Mouse (Mus musculus): ENCODE measurements at regions not wholly inside any gene's neighbourhood (a gene's known extent, or its start where the extent isn't known, plus 50 kb on each side); places are given as distances from the start of the nearest gene placed in this dataset.
A peak's percentile ranks its signal among the peaks of the same experiment; 100 is the strongest.

GRCm38 (mm10) chr16:29706996-29707395, 127.9 kb downstream of the Opa1 start:
- DNase-seq (ENCODE audit: low read depth in 2 of 2, low spot score in 2 of 2) = no peak

- no peak for DNase-seq (ENCODE audit: low read depth in 2 of 2, low spot score in 2 of 2)
Measured at GRCm38 (mm10) chr16:29707656-29708055, 128.5 kb downstream of the Opa1 start.

- no peak for DNase-seq (ENCODE audit: low read depth in 2 of 2, low spot score in 2 of 2)
Measured at GRCm38 (mm10) chr16:29709072-29709471, 129.9 kb downstream of the Opa1 start.

- no peak for DNase-seq (ENCODE audit: low read depth in 2 of 2, low spot score in 2 of 2)
Measured at GRCm38 (mm10) chr16:29711386-29711785, 132.3 kb downstream of the Opa1 start.

GRCm38 (mm10) chr16:29711912-29712681, 133.0 kb downstream of the Opa1 start:
- DNase-seq (ENCODE audit: low read depth in 2 of 2, low spot score in 2 of 2) = no peak

- DNase-seq (ENCODE audit: low read depth in 2 of 2, low spot score in 2 of 2) = no peak
Measured at GRCm38 (mm10) chr16:29714612-29715127, 135.5 kb downstream of the Opa1 start.

GRCm38 (mm10) chr16:29718965-29719364, 139.8 kb downstream of the Opa1 start:
- no peak for DNase-seq (ENCODE audit: low read depth in 2 of 2, low spot score in 2 of 2)

- DNase-seq (ENCODE audit: low read depth in 2 of 2, low spot score in 2 of 2) = no peak
Measured at GRCm38 (mm10) chr16:29719571-29720451, 140.7 kb downstream of the Opa1 start.

GRCm38 (mm10) chr16:29725153-29725552, 146.0 kb downstream of the Opa1 start:
- no peak for DNase-seq (ENCODE audit: low read depth in 2 of 2, low spot score in 2 of 2)

- DNase-seq (ENCODE audit: low read depth in 2 of 2, low spot score in 2 of 2) = no peak
Measured at GRCm38 (mm10) chr16:29725563-29725962, 146.4 kb downstream of the Opa1 start.

GRCm38 (mm10) chr16:29727397-29727796, 148.3 kb downstream of the Opa1 start:
- no peak for DNase-seq (ENCODE audit: low read depth in 2 of 2, low spot score in 2 of 2)

- peak; percentile 49 to 69 for DNase-seq (ENCODE audit: low read depth in 2 of 2, low spot score in 2 of 2)
Measured at GRCm38 (mm10) chr16:29728769-29729481, 149.8 kb downstream of the Opa1 start.

GRCm38 (mm10) chr16:29730010-29730409, 150.9 kb downstream of the Opa1 start:
- DNase-seq (ENCODE audit: low read depth in 2 of 2, low spot score in 2 of 2) = no peak

- DNase-seq (ENCODE audit: low read depth in 2 of 2, low spot score in 2 of 2) = no peak
Measured at GRCm38 (mm10) chr16:29732889-29733288, 153.8 kb downstream of the Opa1 start.

GRCm38 (mm10) chr16:29733847-29734246, 154.7 kb downstream of the Opa1 start:
- DNase-seq (ENCODE audit: low read depth in 2 of 2, low spot score in 2 of 2) = no peak

- no peak for DNase-seq (ENCODE audit: low read depth in 2 of 2, low spot score in 2 of 2)
Measured at GRCm38 (mm10) chr16:29734324-29734723, 155.2 kb downstream of the Opa1 start.

- no peak for DNase-seq (ENCODE audit: low read depth in 2 of 2, low spot score in 2 of 2)
Measured at GRCm38 (mm10) chr16:29734738-29735250, 155.7 kb downstream of the Opa1 start.

GRCm38 (mm10) chr16:29735371-29736008, 156.4 kb downstream of the Opa1 start:
- DNase-seq (ENCODE audit: low read depth in 2 of 2, low spot score in 2 of 2) = no peak

GRCm38 (mm10) chr16:29736211-29736610, 157.1 kb downstream of the Opa1 start:
- DNase-seq (ENCODE audit: low read depth in 2 of 2, low spot score in 2 of 2) = no peak

GRCm38 (mm10) chr16:29738075-29738474, 158.9 kb downstream of the Opa1 start:
- no peak for DNase-seq (ENCODE audit: low read depth in 2 of 2, low spot score in 2 of 2)
